Mouse (Mus musculus) left cerebral cortex, adult 8-10 months (tissue): ENCODE results near the gene Gm17079. TPM values are rescaled to one million over a fixed set of nuclear protein-coding genes. Genes with fewer than 3 reads are reported as not detected.
"Not testable (repeated sequence)": the region's sequence is repeated elsewhere in the genome, so short reads cannot be mapped to it uniquely, and the experiment has no call there.

Experiments used
- DNase-seq, 2 experiments: peaks; one replicate each; pipeline ENCODE4 v3.0.0; 2022; ENCODE audit warnings: low spot score in 2 of 2
- total RNA-seq, 4 experiments: library from RNA; stranded (reverse); gene quantifications; 2 replicates each; pipeline ENCODE4 v1.2.4; 2022

The Gm17079 gene
- total RNA-seq: not detected

DNA sequence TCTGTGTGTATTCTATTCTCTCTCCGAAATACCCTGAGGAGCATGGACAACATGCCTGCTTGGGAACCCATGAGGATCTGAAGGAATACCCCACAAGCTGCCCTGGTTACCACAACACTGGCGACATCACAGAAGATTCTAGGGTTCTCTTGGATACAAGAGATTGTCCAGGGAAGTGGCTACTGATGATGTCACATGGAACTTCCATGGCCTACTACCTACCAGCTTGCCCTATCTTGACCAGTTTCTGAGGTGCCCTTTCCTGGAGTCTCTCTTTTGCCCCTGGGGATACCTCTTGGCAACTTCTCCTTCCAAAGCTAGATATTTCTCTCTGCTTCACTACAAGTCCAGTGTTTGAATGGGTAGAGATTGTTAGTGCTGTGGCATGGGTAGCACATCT, at the start of gene Gm17079:
TSS of gene Gm17079 (minus strand) at position 101 of the 400 bp plus-strand sequence.
- not testable (repeated sequence) for DNase-seq

DNA sequence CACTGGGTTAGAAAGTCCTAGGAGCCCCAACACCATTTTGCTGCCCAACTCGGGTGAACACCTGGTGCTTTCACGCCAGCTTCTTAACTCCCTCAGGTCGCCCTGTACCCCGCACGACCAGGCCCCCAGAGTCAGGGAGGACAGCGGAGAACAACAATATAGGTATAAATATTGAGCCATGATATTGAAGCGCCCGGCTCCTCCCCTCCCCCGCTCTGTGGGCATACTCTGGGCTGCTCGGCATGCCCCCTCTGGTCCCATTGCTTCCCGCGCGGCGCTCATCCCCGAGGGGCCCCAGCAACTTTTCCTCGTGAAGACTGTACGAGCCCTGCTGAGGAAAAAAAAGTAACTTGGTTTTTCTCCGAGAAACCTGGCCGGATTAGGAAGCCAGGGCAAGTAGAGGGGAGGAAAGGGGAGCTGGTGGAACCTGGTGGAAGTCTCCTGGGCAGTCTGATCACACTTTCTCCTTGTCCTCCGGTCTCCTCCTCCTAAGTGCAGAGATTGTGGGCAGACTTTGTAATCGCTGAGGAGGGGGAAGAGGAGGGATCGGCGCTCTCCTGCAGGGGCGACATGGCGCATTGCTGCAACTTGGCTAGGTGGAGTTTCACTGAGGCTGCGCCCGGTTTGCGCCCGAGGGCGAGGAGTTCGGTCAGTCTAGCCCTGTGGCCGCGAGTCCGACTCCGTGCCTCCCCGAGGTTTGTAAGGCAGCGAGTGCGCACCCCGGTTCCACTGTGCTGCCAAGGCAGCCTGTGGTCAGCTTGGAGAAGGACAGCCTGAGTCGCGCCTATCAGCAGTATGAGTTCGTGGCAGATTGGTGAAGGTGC, 45.3 kb upstream of the Gm17079 start:
- no peak for DNase-seq

DNA sequence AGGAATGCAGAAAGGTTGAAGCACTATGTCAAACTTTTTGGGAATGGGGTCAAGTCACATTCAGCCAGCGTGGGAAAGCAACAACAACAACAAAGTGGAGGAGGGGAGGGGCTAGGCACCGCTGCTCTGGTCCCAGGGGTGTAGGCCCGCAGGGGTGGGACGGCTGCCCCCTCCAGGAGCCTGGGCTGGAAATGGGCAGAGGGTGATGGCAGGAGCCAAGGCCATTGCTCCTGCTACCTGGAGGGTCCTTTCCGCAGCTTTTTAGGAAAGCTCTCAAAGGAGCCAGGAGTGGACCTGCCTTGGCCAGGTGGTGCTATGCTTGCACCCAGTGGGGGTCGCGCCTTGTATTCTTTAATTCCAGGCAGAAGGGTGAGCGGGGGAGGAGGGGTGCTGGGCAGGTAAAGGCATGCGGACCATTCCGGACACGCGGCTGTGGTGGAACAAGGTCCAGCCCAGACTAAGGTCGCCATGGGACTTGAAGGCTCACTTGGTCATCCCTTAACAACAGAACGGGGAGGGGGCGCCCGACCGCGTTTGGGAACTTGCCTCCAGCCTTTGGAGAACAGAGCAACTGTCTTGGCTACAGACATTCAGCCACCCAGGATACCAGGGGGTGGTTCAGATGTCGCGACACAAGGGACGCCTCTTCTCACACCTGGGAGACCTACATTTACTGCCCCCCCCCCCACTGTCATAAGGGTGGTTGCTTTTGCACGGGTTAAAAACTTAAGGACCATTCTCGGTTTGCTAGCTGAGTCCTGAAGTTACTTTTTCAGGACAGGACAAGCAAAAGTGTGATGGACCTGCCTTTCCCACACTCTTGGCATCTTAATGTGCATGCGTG, 44.1 kb upstream of the Gm17079 start:
- no peak for DNase-seq

DNA sequence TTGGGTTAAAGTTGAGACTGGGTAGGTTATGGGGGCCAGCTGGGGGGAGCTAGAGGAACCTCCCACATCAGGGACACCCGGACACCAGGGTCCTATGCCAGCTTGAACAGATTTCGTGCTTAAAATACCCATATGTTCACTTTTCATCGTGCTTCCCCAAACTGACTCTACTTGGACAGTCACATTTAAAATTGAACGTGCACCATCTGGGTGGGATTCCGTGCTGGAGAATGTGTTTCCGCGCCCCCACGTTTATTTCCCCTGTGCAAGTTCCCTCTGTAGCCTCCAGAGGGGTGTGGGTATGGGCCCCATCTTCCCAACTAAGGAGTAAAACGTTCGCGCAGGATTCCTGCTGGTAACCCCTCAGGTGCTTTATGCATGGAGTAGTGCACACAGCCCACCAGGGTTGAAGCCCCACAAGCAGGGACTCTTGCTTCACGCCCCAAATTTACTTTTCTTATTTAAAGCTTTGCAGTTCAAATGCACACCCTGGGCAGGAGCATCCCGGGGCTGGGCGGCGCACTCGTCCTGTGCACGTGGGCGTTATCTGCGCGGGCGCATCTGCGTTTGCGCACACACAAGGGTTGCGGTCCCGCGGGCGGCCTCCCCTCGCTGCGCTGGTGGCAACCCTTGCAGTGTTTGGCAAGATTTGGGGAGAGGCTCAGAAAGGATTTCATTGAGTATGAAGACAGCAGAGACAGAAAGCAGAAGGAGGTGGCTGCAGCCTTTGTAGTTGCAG, 43.3 kb upstream of the Gm17079 start:
- DNase-seq: no peak

DNA sequence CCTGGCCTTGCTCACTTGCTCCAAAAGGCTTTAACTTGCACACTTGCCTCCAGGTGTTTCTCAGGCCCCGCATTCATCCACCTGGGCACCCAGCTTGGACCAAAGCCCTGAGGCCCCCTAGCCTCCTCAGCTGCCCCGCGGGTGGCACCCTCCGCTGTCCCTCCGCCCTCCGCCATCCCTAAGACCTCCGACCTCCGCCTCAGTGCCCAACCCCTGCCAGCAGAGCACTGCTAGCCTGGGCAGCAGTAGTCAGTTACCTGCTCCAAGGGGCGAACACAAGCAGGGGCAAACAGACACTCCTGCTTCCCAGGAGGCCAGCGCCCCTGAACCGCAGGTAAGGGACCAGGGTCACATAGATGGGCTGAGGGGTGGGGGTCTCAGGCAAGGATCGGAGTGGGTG, 42.7 kb upstream of the Gm17079 start:
- no peak for DNase-seq

DNA sequence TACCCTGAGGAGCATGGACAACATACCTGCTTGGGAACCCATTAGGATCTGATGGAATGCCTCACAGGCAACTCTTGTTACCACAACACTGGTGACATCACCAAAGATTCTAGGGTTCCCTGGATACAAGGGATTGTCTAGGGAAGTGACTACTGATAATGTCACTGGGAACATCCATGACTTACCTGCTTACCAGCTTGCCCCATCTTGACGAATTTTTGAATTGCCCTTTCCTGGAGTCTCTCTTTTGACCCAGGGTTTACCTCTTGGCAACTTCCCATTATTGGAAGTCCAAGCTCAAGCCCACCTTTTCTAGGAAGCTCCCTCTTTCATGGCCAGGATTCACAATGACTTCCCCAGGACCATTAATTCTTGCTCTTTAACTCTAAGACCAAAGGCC, 21.8 kb upstream of the Gm17079 start, which contains the start of gene Gm5800:
TSS of gene Gm5800 (minus strand) at position 101 of the 400 bp plus-strand sequence.
- no peak for DNase-seq

DNA sequence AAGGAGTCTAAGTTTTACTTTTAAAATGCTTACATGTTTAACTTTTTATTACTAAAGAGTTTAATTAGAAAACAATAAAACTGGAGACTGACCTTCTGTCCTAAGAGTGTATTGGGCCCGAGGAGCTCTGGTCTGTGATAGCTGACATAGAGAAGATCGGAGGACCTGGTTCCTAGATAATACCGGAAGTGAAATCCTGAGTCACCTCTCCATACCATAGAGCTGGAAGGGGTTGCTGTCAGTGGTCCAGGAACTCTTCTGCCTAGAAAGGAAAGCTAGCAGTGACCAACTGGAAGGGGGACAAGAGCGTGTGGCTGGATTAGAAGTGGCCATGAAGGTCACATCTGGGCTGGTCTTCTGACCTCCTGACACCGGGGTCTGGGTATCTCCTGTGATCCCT, 18.0 kb downstream of the Gm17079 start:
- DNase-seq: no peak

Other genes with a start within 250 kb of the Gm17079 start
- not detected for gene Vmn2r89, start 243.6 kb downstream of the Gm17079 start, total RNA-seq
- gene Gm5622, start 142.7 kb downstream of the Gm17079 start, total RNA-seq: not detected
- not detected for gene Gm17175, start 121.4 kb downstream of the Gm17079 start, total RNA-seq
- not detected for gene Gm17174, start 103.3 kb downstream of the Gm17079 start, total RNA-seq
- gene Gm17078, start 84.2 kb downstream of the Gm17079 start, total RNA-seq: not detected
- gene Gm4181, start 59.8 kb downstream of the Gm17079 start, total RNA-seq: not detected
- not detected for gene Gm5800, start 21.7 kb upstream of the Gm17079 start, total RNA-seq
- gene Ang4, start 78.1 kb upstream of the Gm17079 start, total RNA-seq: not detected
- gene AY358078, start 104.6 kb upstream of the Gm17079 start, total RNA-seq: not detected
- gene Ear6, start 158.2 kb upstream of the Gm17079 start, total RNA-seq: not detected
- 10 to 100 TPM; 26.5 to 30.4 (median 28.4) TPM for gene Mettl17, start 189.4 kb upstream of the Gm17079 start, total RNA-seq
- 1 to 10 TPM; 3.2 to 5.3 (median 3.8) TPM for gene Slc39a2, start 197.4 kb upstream of the Gm17079 start, total RNA-seq
- 100 to 1,000 TPM; 798 to 932 (median 862) TPM for gene Ndrg2, start 218.7 kb upstream of the Gm17079 start, total RNA-seq
- gene Tppp2, start 223.0 kb upstream of the Gm17079 start, total RNA-seq: not detected
- gene Rnase13, start 227.3 kb upstream of the Gm17079 start, total RNA-seq: not detected